Mouse (Mus musculus) CH12.LX (cell line): ENCODE data around the gene Igsf23. TPM values are rescaled to one million over a fixed set of nuclear protein-coding genes. Genes with fewer than 3 reads are reported as not detected.
A peak's percentile ranks its signal among the peaks of the same experiment; 100 is the strongest.

ENCODE experiments used
- DNase-seq: peaks from one replicate; pipeline ENCODE4 v3.0.0-alpha.2; 2013; ENCODE audit errors: extremely low read depth
- H3K27ac ChIP-seq: 2 replicates; pipeline ENCODE4 v1.5.1; 2012; ENCODE audit warnings: low read depth, mild to moderate bottlenecking, control low read depth, moderate library complexity; ENCODE audit not compliant: insufficient read depth
- H3K27me3 ChIP-seq: replicated peaks from 2 replicates; pipeline ENCODE3; 2012; ENCODE audit warnings: inconsistent platforms
- H3K36me3 ChIP-seq, 2 experiments: replicated peaks in 1 of 2; 2 replicates each; pipeline versions ENCODE3 to v1.6.1; 2012; ENCODE audit warnings: inconsistent platforms in 1 of 2, low read length in 1 of 2, mild to moderate bottlenecking in 1 of 2, mixed read lengths in 1 of 2, moderate library complexity in 1 of 2; ENCODE audit not compliant: control insufficient read depth in 1 of 2, insufficient read depth in 1 of 2
- H3K4me1 ChIP-seq, 2 experiments: 2 replicates each; pipeline ENCODE4 v1.6.1; 2012; ENCODE audit warnings: inconsistent platforms in 1 of 2, moderate library complexity in 1 of 2; ENCODE audit not compliant: insufficient read depth in 2 of 2, control insufficient read depth in 1 of 2
- H3K4me2 ChIP-seq: 2 replicates; pipeline ENCODE4 v1.6.1; 2012; ENCODE audit warnings: low read depth, mild to moderate bottlenecking, control low read depth; ENCODE audit not compliant: poor library complexity, insufficient read depth, severe bottlenecking
- H3K4me3 ChIP-seq, 3 experiments: fragments of 150-350 bp in 1 of 3; sonication (generic) in 1 of 3; replicated peaks in 1 of 3; 2 replicates each; pipeline versions ENCODE3 to v1.5.1; 2011 to 2012; ENCODE audit warnings: low read depth in 2 of 3, low read length in 2 of 3, mild to moderate bottlenecking in 2 of 3, moderate library complexity in 2 of 3, control low read depth in 1 of 3, improper control_type of control experiment in 1 of 3, inconsistent platforms in 1 of 3, mixed read lengths in 1 of 3; ENCODE audit not compliant: poor library complexity in 1 of 3
- H3K79me2 ChIP-seq: replicated peaks from 2 replicates; pipeline ENCODE4 v1.6.1; 2012; ENCODE audit warnings: mild to moderate bottlenecking, moderate library complexity; ENCODE audit not compliant: control insufficient read depth, poor library complexity, insufficient read depth, severe bottlenecking; ENCODE audit errors: extremely low read depth
- H3K9ac ChIP-seq: 2 replicates; pipeline ENCODE4 v1.6.1; 2012; ENCODE audit warnings: low read depth, mild to moderate bottlenecking, control low read depth, moderate library complexity; ENCODE audit not compliant: insufficient read depth
- H3K9me3 ChIP-seq: replicated peaks from 2 replicates; pipeline ENCODE3; 2012; ENCODE audit warnings: low read length, inconsistent platforms, mixed read lengths
- CHD1 ChIP-seq: IDR thresholded peaks from 2 replicates; pipeline ENCODE4 v1.6.1; 2012; ENCODE audit warnings: low read depth, low read length, improper control_type of control experiment, inconsistent platforms
- CHD2 ChIP-seq: IDR thresholded peaks from 2 replicates; pipeline ENCODE4 v1.6.1; 2011; ENCODE audit warnings: low read length, improper control_type of control experiment
- CTCF ChIP-seq, 2 experiments: IDR thresholded peaks in 1 of 2; conservative IDR thresholded peaks in 1 of 2; 2 replicates each; pipeline ENCODE4 v1.5.1; 2011 to 2012; ENCODE audit warnings: low read depth in 2 of 2, low read length in 2 of 2, improper control_type of control experiment in 1 of 2, inconsistent platforms in 1 of 2, mild to moderate bottlenecking in 1 of 2, moderate library complexity in 1 of 2
- E2F4 ChIP-seq: IDR thresholded peaks from 2 replicates; pipeline ENCODE4 v1.6.1; 2011; ENCODE audit warnings: low read depth, low read length, improper control_type of control experiment; ENCODE audit not compliant: insufficient replicate concordance
- ELF1 ChIP-seq: IDR thresholded peaks from 2 replicates; pipeline ENCODE4 v1.6.1; 2014; ENCODE audit warnings: low read depth, mild to moderate bottlenecking, inconsistent platforms, low read length, improper control_type of control experiment
- EP300 ChIP-seq: IDR thresholded peaks from 2 replicates; pipeline ENCODE4 v1.6.1; 2011; ENCODE audit warnings: low read length, improper control_type of control experiment
- ETS1 ChIP-seq: conservative IDR thresholded peaks from 2 replicates; pipeline ENCODE4 v1.6.1; 2012; ENCODE audit warnings: low read depth, mild to moderate bottlenecking, inconsistent platforms, low read length, improper control_type of control experiment, moderate library complexity
- GABPA ChIP-seq: IDR thresholded peaks from 2 replicates; pipeline ENCODE4 v1.6.1; 2012; ENCODE audit warnings: low read depth, low read length, improper control_type of control experiment, inconsistent platforms; ENCODE audit not compliant: insufficient replicate concordance
- JUND ChIP-seq: conservative IDR thresholded peaks from 2 replicates; pipeline ENCODE4 v1.6.1; 2011; ENCODE audit warnings: low read depth, low read length, improper control_type of control experiment
- MAFK ChIP-seq: IDR thresholded peaks from 2 replicates; pipeline ENCODE4 v1.6.1; 2011; ENCODE audit warnings: low read length, improper control_type of control experiment; ENCODE audit not compliant: insufficient replicate concordance
- MAX ChIP-seq: IDR thresholded peaks from 2 replicates; pipeline ENCODE4 v1.6.1; 2011; ENCODE audit warnings: low read length, improper control_type of control experiment
- MEF2A ChIP-seq: IDR thresholded peaks from 2 replicates; pipeline ENCODE4 v1.6.1; 2014; ENCODE audit warnings: low read depth, mild to moderate bottlenecking, inconsistent platforms, low read length, improper control_type of control experiment, borderline replicate concordance
- MYC ChIP-seq: IDR thresholded peaks from 2 replicates; pipeline ENCODE4 v1.6.1; 2011; ENCODE audit warnings: low read depth, mild to moderate bottlenecking, improper control_type of control experiment, low read length
- NELFE ChIP-seq: IDR thresholded peaks from 2 replicates; pipeline ENCODE4 v1.6.1; 2011; ENCODE audit warnings: low read depth, low read length, improper control_type of control experiment
- PAX5 ChIP-seq: IDR thresholded peaks from 2 replicates; pipeline ENCODE4 v1.6.1; 2012; ENCODE audit warnings: low read length, inconsistent platforms, mixed read lengths
- RAD21 ChIP-seq: IDR thresholded peaks from 2 replicates; pipeline ENCODE4 v1.6.1; 2011; ENCODE audit warnings: low read depth, mild to moderate bottlenecking, low read length, improper control_type of control experiment, moderate library complexity
- SIN3A ChIP-seq: IDR thresholded peaks from 2 replicates; pipeline ENCODE4 v1.6.1; 2012; ENCODE audit warnings: low read length, improper control_type of control experiment, inconsistent platforms
- ZKSCAN1 ChIP-seq: IDR thresholded peaks from 2 replicates; pipeline ENCODE4 v1.6.1; 2012; ENCODE audit warnings: low read depth, inconsistent platforms, low read length, improper control_type of control experiment, borderline replicate concordance
- dilution Hi-C: fragments of 300-500 bp; cut with MboI; formaldehyde crosslinking; loops from 2 replicates; pipeline ENCODE4 v1.14.3; 2020; ENCODE audit warnings: low sequenced_read_pairs; ENCODE audit not compliant: extremely low pct_unique_long_range_greater_than_20kb, extremely low pct_ligation_motif_present
- in situ Hi-C: fragments of 300-500 bp; cut with MboI; formaldehyde crosslinking; loops from 3 replicates; pipeline ENCODE4 v1.14.3; 2019; ENCODE audit warnings: low sequenced_read_pairs, low pct_ligation_motif_present, low pct_unique_long_range_greater_than_20kb, mixed read lengths
- polyA plus RNA-seq: library from polyadenylated mRNA; unstranded; fragments of >175 nt; gene quantifications from 2 replicates; pipeline ENCODE4 v1.2.1, GENCODE M21; 2012; ENCODE audit warnings: low read depth; ENCODE audit not compliant: insufficient read length
- total RNA-seq, 2 experiments: library from RNA; depleted of rRNA; stranded (reverse); fragments of 300-350 nt in 1 of 2; fragments of >200 nt in 1 of 2; gene quantifications; 2 replicates each; pipeline ENCODE4 v1.2.3; 2012 to 2014

Igsf23 gene
- total and polyA plus RNA-seq, 3 experiments, result 0.08 TPM; not detected in 2

DNA sequence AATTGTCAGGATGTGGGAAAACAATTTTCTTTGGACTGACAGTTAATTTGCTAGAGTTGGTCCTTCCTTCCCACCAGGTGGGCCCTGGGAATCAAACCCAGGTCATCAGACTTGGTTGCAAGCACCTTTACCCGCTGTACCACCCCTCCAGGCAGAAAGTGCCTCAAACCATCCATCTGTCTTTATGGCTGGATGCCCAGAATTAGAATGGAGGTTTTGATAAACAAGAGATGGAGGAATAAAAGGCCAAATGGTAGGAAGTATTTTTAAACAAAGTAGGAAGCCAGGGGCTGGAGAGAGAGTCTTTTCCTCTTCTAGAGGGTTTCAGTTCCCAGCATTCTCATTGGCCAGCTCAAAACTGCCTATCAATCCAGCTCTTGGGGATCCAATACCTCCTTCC lies 25.2 kb downstream of the Igsf23 start:
- no peak overlapping the region for H3K9ac ChIP-seq
- H3K4me3 ChIP-seq, result no peak overlapping the region
- dilution Hi-C loops, result no loop called here
- H3K36me3 ChIP-seq, result no peaks in the 10 kb centered on the region
- no peaks in the 10 kb centered on the region for H3K27me3 ChIP-seq
- in situ Hi-C loops, result loop anchor here (5.0 kb wide), 1 partner anchor 48 kb away; no protein-coding TSS in a partner anchor
- H3K79me2 ChIP-seq, result no peaks in the 10 kb centered on the region
- H3K4me2 ChIP-seq, result no peak overlapping the region
- DNase-seq, result no peak
- no peak overlapping the region for H3K27ac ChIP-seq
- TF ChIP-seq ELF1, result no peak
- no peak for TF ChIP-seq PAX5
- no peak for TF ChIP-seq CTCF (conservative IDR thresholded peaks at IDR 0.05 in 1 of 2, IDR thresholded peaks at IDR 0.05 in 1 of 2; ENCODE audit: low read depth in 2 of 2, low read length in 2 of 2)
- TF ChIP-seq ZKSCAN1, result no peak
- TF ChIP-seq MAFK, result no peak
- TF ChIP-seq RAD21, result no peak
- no peak for TF ChIP-seq SIN3A
- TF ChIP-seq JUND, result no peak
- no peak for TF ChIP-seq ETS1
- no peak for TF ChIP-seq MYC
- TF ChIP-seq MEF2A, result no peak
- TF ChIP-seq NELFE, result no peak
- no peak for TF ChIP-seq CHD1
- TF ChIP-seq EP300, result no peak
- TF ChIP-seq E2F4, result no peak
- TF ChIP-seq MAX, result no peak
- TF ChIP-seq, all 38 proteins: peak for 0
- Histone ChIP-seq H3K4me1 (peaks cover 7 to 17% of the 10 kb centered on the region in 2 experiments), H3K9me3 (no peaks in the 10 kb centered on the region)

DNA sequence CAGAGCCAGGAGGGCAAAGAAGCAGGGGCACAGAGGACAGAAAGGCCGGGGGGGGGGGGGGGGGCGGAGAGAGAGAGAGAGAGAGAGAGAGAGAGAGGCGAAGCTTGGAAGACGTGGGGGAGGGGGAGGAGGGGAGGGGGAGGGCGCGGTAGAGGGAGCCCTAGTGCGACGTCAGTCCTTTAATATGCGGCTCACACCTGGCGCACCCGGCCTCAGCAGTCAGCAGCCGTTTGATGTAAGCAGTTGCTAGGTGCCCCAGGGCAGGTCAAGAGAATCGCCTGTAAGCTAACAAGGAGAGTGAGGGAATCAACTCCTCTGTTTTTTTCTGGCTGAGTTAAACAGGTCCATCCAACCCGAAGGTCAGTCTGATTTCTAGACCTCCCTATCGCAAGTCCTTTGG lies 26.8 kb downstream of the Igsf23 start:
- no peaks in the 10 kb centered on the region for H3K27me3 ChIP-seq
- in situ Hi-C loops (no loop called here), dilution Hi-C loops (no loop called here)
- no peaks in the 10 kb centered on the region for H3K9me3 ChIP-seq
- H3K4me1 ChIP-seq, result peaks cover 9 to 26% of the 10 kb centered on the region in 2 experiments
- H3K79me2 ChIP-seq, result peaks cover 11% of the 10 kb centered on the region; the same call in 1 of the 2 replicates
- no peak overlapping the region for H3K9ac ChIP-seq
- H3K4me2 ChIP-seq, result peak overlapping the region; percentile 25; the same call in 1 of the 2 replicates
- H3K36me3 ChIP-seq, result peaks cover 0 to 2% of the 10 kb centered on the region in 2 experiments
- TF ChIP-seq CHD2, result 0 out of 2 replicates have a peak, but pooled peaks have one; percentile 42
- no peak for TF ChIP-seq GABPA
- no peak overlapping the region for H3K4me3 ChIP-seq
- DNase-seq, result no peak
- H3K27ac ChIP-seq, result no peak overlapping the region
